Mouse (Mus musculus) liver, embryonic 14.5 days (tissue): ENCODE results near the gene Mta1. TPM values are rescaled to one million over a fixed set of nuclear protein-coding genes. Genes with fewer than 3 reads are reported as not detected.

Source experiments
- ATAC-seq: fragments of 200-750 bp; cut with Nextera tagmentation; 2 replicates; pipeline ENCODE4 v1.8.0; 2017; ENCODE audit warnings: moderate number of reproducible peaks, mild to moderate bottlenecking, moderate library complexity; ENCODE audit not compliant: insufficient read depth
- DNase-seq, 3 experiments: peaks; one replicate each; pipeline ENCODE4 v3.0.0-alpha.2; 2012 to 2013; ENCODE audit warnings: low read depth in 3 of 3, low spot score in 3 of 3
- H3K27ac ChIP-seq: fragments of 300-500 bp; sonication (generic); 2 replicates; pipeline ENCODE4 v1.5.1; 2014; ENCODE audit warnings: moderate library complexity, mild to moderate bottlenecking, control low read depth, inconsistent platforms
- H3K27me3 ChIP-seq: fragments of 300-500 bp; sonication (generic); 2 replicates; pipeline ENCODE4 v1.6.1; 2014; ENCODE audit warnings: mild to moderate bottlenecking, low read length, moderate library complexity; ENCODE audit not compliant: control insufficient read depth, insufficient read depth
- H3K36me3 ChIP-seq: fragments of 300-500 bp; sonication (generic); replicated peaks from 2 replicates; pipeline ENCODE4 v1.6.1; 2014; ENCODE audit warnings: low read depth; ENCODE audit not compliant: control insufficient read depth, insufficient read depth
- H3K4me1 ChIP-seq, 2 experiments: fragments of 200-500 bp in 1 of 2; fragments of 300-500 bp in 1 of 2; sonication (generic) in 1 of 2; replicated peaks; 2 replicates each; pipeline ENCODE4 v1.6.1; 2012 to 2014; ENCODE audit warnings: antibody characterized with exemption in 1 of 2, inconsistent platforms in 1 of 2, low read length in 1 of 2; ENCODE audit not compliant: control insufficient read depth in 2 of 2, insufficient read depth in 2 of 2
- H3K4me2 ChIP-seq: fragments of 300-500 bp; sonication (generic); 2 replicates; pipeline ENCODE4 v1.6.1; 2014; ENCODE audit warnings: low read depth, mild to moderate bottlenecking, control low read depth, moderate library complexity
- H3K4me3 ChIP-seq, 2 experiments: fragments of 200-500 bp in 1 of 2; fragments of 300-500 bp in 1 of 2; sonication (generic) in 1 of 2; 2 replicates each; pipeline ENCODE4 v1.5.1; 2012 to 2014; ENCODE audit warnings: low read depth in 2 of 2, low read length in 2 of 2, mild to moderate bottlenecking in 2 of 2, control low read depth in 1 of 2, inconsistent platforms in 1 of 2, moderate library complexity in 1 of 2; ENCODE audit not compliant: insufficient read depth in 1 of 2
- H3K9ac ChIP-seq: fragments of 300-500 bp; sonication (generic); replicated peaks from 2 replicates; pipeline ENCODE4 v1.6.1; 2014; ENCODE audit warnings: mild to moderate bottlenecking, control low read depth, moderate library complexity
- H3K9me3 ChIP-seq: fragments of 300-500 bp; sonication (generic); 2 replicates; pipeline ENCODE4 v1.6.1; 2016; ENCODE audit warnings: low read length, mixed read lengths; ENCODE audit not compliant: control insufficient read depth
- CTCF ChIP-seq: IDR thresholded peaks from 2 replicates; pipeline ENCODE4 v1.5.1; 2016; ENCODE audit warnings: antibody characterized with exemption, low read depth, control low read depth
- EP300 ChIP-seq: IDR thresholded peaks from 2 replicates; pipeline ENCODE4 v1.6.1; 2016; ENCODE audit warnings: antibody characterized with exemption, low read depth
- WGBS: fragments of 180-500 bp; shearing (Covaris S2); extraction: QIAGEN DNeasy Blood & Tissue Kit; methylation state at CpG from one replicate; pipeline ENCODE4 v1.1.7; 2014; ENCODE audit not compliant: insufficient replicate concordance; 5-methylcytosine and 5-hydroxymethylcytosine counted together
- polyA plus RNA-seq, 2 experiments: library from polyadenylated mRNA; depleted of rRNA in 1 of 2; stranded (reverse) in 1 of 2; unstranded in 1 of 2; fragments of >200 nt; fragmentation: Nextera tagmentation in 1 of 2; extraction: Ambion mirVana in 1 of 2; gene quantifications; 2 replicates each; pipeline versions ENCODE4 v1.2.1 to v1.2.3; 2012 to 2014

Mta1 gene
- polyA plus RNA-seq, 2 experiments, result 4.7 to 22.6 TPM

GRCm38 (mm10) chr12:113101251-113101960, 3.3 kb downstream of the Mta1 start:
- TF ChIP-seq CTCF (no peak), EP300 (no peak)
- Histone ChIP-seq H3K4me3 (no peak overlapping the region), H3K9me3 (no peaks in the 10 kb centered on the region), H3K4me2 (no peak overlapping the region), H3K36me3 (no peaks in the 10 kb centered on the region; the same call in 1 of the 2 replicates), H3K27ac (no peak overlapping the region), H3K4me1 (peaks cover 19 to 36% of the 10 kb centered on the region in 2 experiments), H3K27me3 (no peaks in the 10 kb centered on the region), H3K9ac (no peak overlapping the region)
- DNase-seq (no peak), ATAC-seq (no peak)
- WGBS, result 67% methylated on average over 9 of the region's 9 CpGs

GRCm38 (mm10) chr12:113102461-113102860, 4.4 kb downstream of the Mta1 start:
- no peak overlapping the region for H3K9ac ChIP-seq
- peaks cover 29 to 47% of the 10 kb centered on the region in 2 experiments for H3K4me1 ChIP-seq
- H3K36me3 ChIP-seq, result no peaks in the 10 kb centered on the region; the same call in 1 of the 2 replicates
- H3K27me3 ChIP-seq, result no peaks in the 10 kb centered on the region
- no peak overlapping the region for H3K27ac ChIP-seq
- DNase-seq (peak; percentile 45 to 50 (median 45)), ATAC-seq (0 out of 2 replicates have a peak, but pooled peaks have one; percentile 16)
- H3K4me2 ChIP-seq, result no peak overlapping the region
- WGBS, result 44% methylated on average over 6 of the region's 6 CpGs
- H3K4me3 ChIP-seq, result no peak overlapping the region
- TF ChIP-seq CTCF (peak; percentile 85), EP300 (no peak)
- no peaks in the 10 kb centered on the region for H3K9me3 ChIP-seq

GRCm38 (mm10) chr12:113103846-113104451, 5.9 kb downstream of the Mta1 start:
- Histone ChIP-seq H3K9ac (no peak overlapping the region), H3K27ac (no peak overlapping the region), H3K4me3 (no peak overlapping the region), H3K36me3 (no peaks in the 10 kb centered on the region; the same call in 1 of the 2 replicates), H3K27me3 (no peaks in the 10 kb centered on the region), H3K9me3 (no peaks in the 10 kb centered on the region), H3K4me2 (no peak overlapping the region), H3K4me1 (peaks cover 42 to 61% of the 10 kb centered on the region in 2 experiments)
- 66% methylated on average over 8 of the region's 8 CpGs for WGBS
- DNase-seq (peak in 1 of 3 experiments; percentile 19), ATAC-seq (no peak)
- no peak for TF ChIP-seq EP300
- peak; percentile 81 for TF ChIP-seq CTCF

- ATAC-seq, result no peak
- DNase-seq, result no peak
Measured at GRCm38 (mm10) chr12:113106386-113106785, 8.3 kb downstream of the Mta1 start.

GRCm38 (mm10) chr12:113107431-113108124, 9.5 kb downstream of the Mta1 start:
- Histone ChIP-seq H3K36me3 (peaks cover 4% of the 10 kb centered on the region), H3K27ac (peak overlapping the region; percentile 93), H3K4me2 (peak overlapping the region; percentile 59), H3K9me3 (no peaks in the 10 kb centered on the region), H3K4me1 (peaks cover 35 to 50% of the 10 kb centered on the region in 2 experiments), H3K4me3 (peak overlapping the region in 1 of 2 experiments; percentile 7; a peak in 3 of 4 replicates), H3K9ac (peak overlapping the region; percentile 67), H3K27me3 (no peaks in the 10 kb centered on the region)
- DNase-seq (peak; percentile 73 to 83 (median 82)), ATAC-seq (peak; percentile 93)
- 18% methylated on average over 4 of the region's 4 CpGs for WGBS
- TF ChIP-seq CTCF, result no peak
- peak; percentile 93 for TF ChIP-seq EP300

More at GRCm38 (mm10) chr12:113106386-113106785, 8.3 kb downstream of the Mta1 start:
- no peaks in the 10 kb centered on the region for H3K27me3 ChIP-seq
- no peak overlapping the region for H3K4me3 ChIP-seq
- H3K4me1 ChIP-seq, result peaks cover 35 to 50% of the 10 kb centered on the region in 2 experiments
- TF ChIP-seq CTCF (no peak), EP300 (no peak)
- H3K36me3 ChIP-seq, result no peaks in the 10 kb centered on the region; the same call in 1 of the 2 replicates
- WGBS, result 80% methylated on average over 6 of the region's 6 CpGs
- peak overlapping the region; percentile 93 for H3K27ac ChIP-seq
- H3K4me2 ChIP-seq, result peak overlapping the region; percentile 59; the same call in 1 of the 2 replicates
- H3K9ac ChIP-seq, result no peak overlapping the region
- H3K9me3 ChIP-seq, result no peaks in the 10 kb centered on the region
